9 mouse cellular contexts compared by ENCODE assay signal in genomic region chr15:98504514-98504913, GRCm38 (mm10). TPM values are rescaled to one million over a fixed set of nuclear protein-coding genes. Genes with fewer than 3 reads are reported as not detected.
DNase-seq lines count a peak whose midpoint lies in the region; ATAC-seq lines count a peak whose summit lies in the region.
"Had no signal": no experiment of that assay in that cellular context is flagged by ENCODE, and none has a peak within 500 bp of the region (broad histone marks: within the 10 kb centered on the region; RNA-seq: fewer than 3 reads in every experiment).

No protein-coding gene starts in this region.

- H3K4me3 ChIP-seq in forebrain, embryonic 13.5 days: no peak overlapping the region
- no peak overlapping the region for H3K4me3 ChIP-seq in forebrain, embryonic 12.5 days (replicated peaks)
- no peak overlapping the region for H3K4me3 ChIP-seq in midbrain, embryonic 11.5 days (ENCODE audit: low read depth, low read length)

- 0 out of 2 replicates have a peak overlapping the region, but pooled peaks have one; percentile 3 for H3K4me2 ChIP-seq in forebrain, embryonic 13.5 days
- H3K4me2 ChIP-seq in forebrain, embryonic 12.5 days: no peak overlapping the region
- H3K4me2 ChIP-seq in midbrain, embryonic 11.5 days: no peak overlapping the region

- H3K9ac ChIP-seq in forebrain, embryonic 13.5 days: no peak overlapping the region
- H3K9ac ChIP-seq in forebrain, embryonic 12.5 days: no peak overlapping the region
- H3K9ac ChIP-seq in midbrain, embryonic 11.5 days (ENCODE audit: low read length): no peak overlapping the region

- H3K27ac ChIP-seq in forebrain, embryonic 13.5 days: no peak overlapping the region
- no peak overlapping the region for H3K27ac ChIP-seq in forebrain, embryonic 12.5 days
- no peak overlapping the region for H3K27ac ChIP-seq in midbrain, embryonic 11.5 days (ENCODE audit: low read depth, low read length)

- no peaks in the 10 kb centered on the region for H3K36me3 ChIP-seq in forebrain, embryonic 13.5 days (ENCODE audit: poor library complexity, severe bottlenecking)
- H3K36me3 ChIP-seq in forebrain, embryonic 12.5 days (replicated peaks): no peaks in the 10 kb centered on the region
- H3K36me3 ChIP-seq in midbrain, embryonic 11.5 days (ENCODE audit: control insufficient read depth, insufficient read depth, low read length): no peaks in the 10 kb centered on the region

- H3K9me3 ChIP-seq in forebrain, embryonic 13.5 days (replicated peaks): no peaks in the 10 kb centered on the region
- H3K9me3 ChIP-seq in forebrain, embryonic 12.5 days: no peaks in the 10 kb centered on the region
- H3K9me3 ChIP-seq in midbrain, embryonic 11.5 days (ENCODE audit: control insufficient read depth, low read length): no peaks in the 10 kb centered on the region

- H3K4me1 ChIP-seq in forebrain, embryonic 13.5 days: no peaks in the 10 kb centered on the region
- H3K4me1 ChIP-seq in forebrain, embryonic 12.5 days: 0 out of 2 replicates have a peak, but pooled peaks cover 3% of the 10 kb centered on the region
- no peaks in the 10 kb centered on the region for H3K4me1 ChIP-seq in midbrain, embryonic 11.5 days (ENCODE audit: control insufficient read depth, insufficient read depth, low read length)

- ATAC-seq in forebrain, embryonic 13.5 days: no peak
- ATAC-seq in forebrain, embryonic 12.5 days (ENCODE audit: low FRiP score): no peak
- peak; percentile 65 for ATAC-seq in granulocyte monocyte progenitor cell, adult 5-6 weeks (replicated peaks; ENCODE audit: poor library complexity, severe bottlenecking)
- no peak for ATAC-seq in midbrain, embryonic 11.5 days (ENCODE audit: low FRiP score)

- 0 out of 2 replicates have a peak, but pooled peaks cover 3% of the 10 kb centered on the region for H3K27me3 ChIP-seq in forebrain, embryonic 13.5 days
- 0 out of 2 replicates have a peak, but pooled peaks cover 7% of the 10 kb centered on the region for H3K27me3 ChIP-seq in forebrain, embryonic 12.5 days
- H3K27me3 ChIP-seq in midbrain, embryonic 11.5 days (ENCODE audit: control insufficient read depth, insufficient read depth, low read length): no peaks in the 10 kb centered on the region

- DNase-seq in Muller cell, postnatal 12 days (ENCODE audit: inconsistent ontology term): peak; percentile 60
- DNase-seq in cerebellum, postnatal 4 days (ENCODE audit: low spot score in 2 of 2): peak; percentile 64 to 66
- peak; percentile 47 to 60 for DNase-seq in layer of hippocampus, postnatal 14 days (ENCODE audit: low spot score in 2 of 2)
- peak; percentile 96 for DNase-seq in midbrain, embryonic 11.5 days (ENCODE audit: low spot score, missing footprints)
- peak; percentile 91 for DNase-seq in testis, postnatal 10 days (ENCODE audit: low spot score)

- WGBS in forebrain, embryonic 13.5 days: 9% methylated on average over 18 of the region's 18 CpGs
- 9% methylated on average over 18 of the region's 18 CpGs for WGBS in forebrain, embryonic 12.5 days
- WGBS in midbrain, embryonic 11.5 days: 15% methylated on average over 18 of the region's 18 CpGs

RNA-seq across cellular contexts. Expression of gene Olfr279, which starts 12.3 kb away (rescaled TPM):
- polyA plus RNA-seq in forebrain, embryonic 13.5 days (2015; fragmentation: Nextera tagmentation; extraction: Ambion mirVana): not detected in 2 replicates
- not detected in 2 replicates for polyA plus RNA-seq in forebrain, embryonic 12.5 days (2016; fragmentation: Nextera tagmentation; extraction: Ambion mirVana)
- not detected in 2 replicates for total RNA-seq in granulocyte monocyte progenitor cell, adult 5-6 weeks (2014; fragmentation: Nextera tagmentation)
- not detected in 2 replicates for total RNA-seq in granulocyte monocyte progenitor cell, adult 5-6 weeks (2017)
- total RNA-seq in layer of hippocampus, postnatal 14 days (2021): under 1 TPM; 0.21 to 0.37 TPM
- polyA plus RNA-seq in midbrain, embryonic 11.5 days (2014; fragmentation: Nextera tagmentation; extraction: Ambion mirVana): not detected in 2 replicates
- total RNA-seq: adrenal gland, postnatal 4 days had no signal

RNA-seq across cellular contexts. Expression of gene Lalba, which starts 22.0 kb away (rescaled TPM):
- not detected in 2 replicates for polyA plus RNA-seq in forebrain, embryonic 13.5 days (2015; fragmentation: Nextera tagmentation; extraction: Ambion mirVana)
- polyA plus RNA-seq in forebrain, embryonic 12.5 days (2016; fragmentation: Nextera tagmentation; extraction: Ambion mirVana): not detected in 2 replicates
- not detected in 2 replicates for total RNA-seq in granulocyte monocyte progenitor cell, adult 5-6 weeks (2014; fragmentation: Nextera tagmentation)
- total RNA-seq in granulocyte monocyte progenitor cell, adult 5-6 weeks (2017): not detected in 2 replicates
- total RNA-seq in layer of hippocampus, postnatal 14 days (2021): not detected
- not detected in 2 replicates for polyA plus RNA-seq in midbrain, embryonic 11.5 days (2014; fragmentation: Nextera tagmentation; extraction: Ambion mirVana)
- total RNA-seq: adrenal gland, postnatal 4 days had no signal

RNA-seq across cellular contexts. Expression of gene Kansl2, which starts 29.6 kb away (rescaled TPM):
- polyA plus RNA-seq in forebrain, embryonic 13.5 days (2015; fragmentation: Nextera tagmentation; extraction: Ambion mirVana): 150 and 157 TPM in 2 replicates
- 178 and 183 TPM in 2 replicates for polyA plus RNA-seq in forebrain, embryonic 12.5 days (2016; fragmentation: Nextera tagmentation; extraction: Ambion mirVana)
- 67.5 and 74.5 TPM in 2 replicates for total RNA-seq in granulocyte monocyte progenitor cell, adult 5-6 weeks (2014; fragmentation: Nextera tagmentation)
- 58.9 and 61.0 TPM in 2 replicates for total RNA-seq in granulocyte monocyte progenitor cell, adult 5-6 weeks (2017)
- total RNA-seq in layer of hippocampus, postnatal 14 days (2021): 10 to 100 TPM; 65.5 to 65.8 TPM
- 131 and 140 TPM in 2 replicates for polyA plus RNA-seq in midbrain, embryonic 11.5 days (2014; fragmentation: Nextera tagmentation; extraction: Ambion mirVana)

RNA-seq across cellular contexts. Expression of gene OR5BS1P, which starts 34.8 kb away (rescaled TPM):
- polyA plus RNA-seq in forebrain, embryonic 13.5 days (2015; fragmentation: Nextera tagmentation; extraction: Ambion mirVana): not detected in 2 replicates
- polyA plus RNA-seq in forebrain, embryonic 12.5 days (2016; fragmentation: Nextera tagmentation; extraction: Ambion mirVana): not detected in 2 replicates
- total RNA-seq in granulocyte monocyte progenitor cell, adult 5-6 weeks (2014; fragmentation: Nextera tagmentation): not detected in 2 replicates
- total RNA-seq in granulocyte monocyte progenitor cell, adult 5-6 weeks (2017): not detected in 2 replicates
- not detected for total RNA-seq in layer of hippocampus, postnatal 14 days (2021)
- not detected in 2 replicates for polyA plus RNA-seq in midbrain, embryonic 11.5 days (2014; fragmentation: Nextera tagmentation; extraction: Ambion mirVana)
- total RNA-seq: adrenal gland, postnatal 4 days had no signal

RNA-seq across cellular contexts. Expression of gene Olfr281, which starts 52.1 kb away (rescaled TPM):
- not detected in 2 replicates for polyA plus RNA-seq in forebrain, embryonic 13.5 days (2015; fragmentation: Nextera tagmentation; extraction: Ambion mirVana)
- 0.05 TPM in 1 of 2 replicates, not detected in the other for polyA plus RNA-seq in forebrain, embryonic 12.5 days (2016; fragmentation: Nextera tagmentation; extraction: Ambion mirVana)
- not detected in 2 replicates for total RNA-seq in granulocyte monocyte progenitor cell, adult 5-6 weeks (2014; fragmentation: Nextera tagmentation)
- not detected in 2 replicates for total RNA-seq in granulocyte monocyte progenitor cell, adult 5-6 weeks (2017)
- not detected for total RNA-seq in layer of hippocampus, postnatal 14 days (2021)
- not detected in 2 replicates for polyA plus RNA-seq in midbrain, embryonic 11.5 days (2014; fragmentation: Nextera tagmentation; extraction: Ambion mirVana)
- total RNA-seq: adrenal gland, postnatal 4 days had no signal
